Mouse (Mus musculus) limb, embryonic 10.5 days (tissue): Measurements from ENCODE around the gene Rab3a. TPM values are rescaled to one million over a fixed set of nuclear protein-coding genes. Genes with fewer than 3 reads are reported as not detected.

Experiments used
- DNase-seq: peaks from one replicate; pipeline ENCODE4 v3.0.0-alpha.2; 2017; ENCODE audit warnings: low spot score
- H3K27ac ChIP-seq: fragments of 300-500 bp; sonication (generic); 2 replicates; pipeline ENCODE4 v1.5.1; 2016; ENCODE audit warnings: mild to moderate bottlenecking
- H3K27me3 ChIP-seq: fragments of 300-500 bp; sonication (generic); 2 replicates; pipeline ENCODE4 v1.6.1; 2016; ENCODE audit warnings: low read depth, mild to moderate bottlenecking; ENCODE audit not compliant: poor library complexity, severe bottlenecking
- H3K36me3 ChIP-seq: fragments of 300-500 bp; sonication (generic); 2 replicates; pipeline ENCODE4 v1.6.1; 2016; ENCODE audit warnings: mild to moderate bottlenecking, moderate library complexity
- H3K4me1 ChIP-seq: fragments of 300-500 bp; sonication (generic); 2 replicates; pipeline ENCODE4 v1.6.1; 2016
- H3K4me3 ChIP-seq: fragments of 300-500 bp; sonication (generic); 2 replicates; pipeline ENCODE4 v1.5.1; 2016; ENCODE audit warnings: mild to moderate bottlenecking, moderate library complexity
- H3K9me3 ChIP-seq: fragments of 300-500 bp; sonication (generic); replicated peaks from 2 replicates; pipeline ENCODE4 v1.6.1; 2016; ENCODE audit warnings: mild to moderate bottlenecking
- WGBS: fragments of 180-500 bp; shearing (Covaris S2); methylation state at CpG from one replicate; pipeline ENCODE4 v1.1.7; 2016; 5-methylcytosine and 5-hydroxymethylcytosine counted together
- polyA plus RNA-seq: library from polyadenylated mRNA; unstranded; fragments of >200 nt; fragmentation: Nextera tagmentation; extraction: Ambion mirVana; gene quantifications from 2 replicates; pipeline ENCODE4 v1.2.1, GENCODE M21; 2016

The Rab3a gene
- polyA plus RNA-seq, 1 experiment from 2014 or later = 10.8 TPM

DNA sequence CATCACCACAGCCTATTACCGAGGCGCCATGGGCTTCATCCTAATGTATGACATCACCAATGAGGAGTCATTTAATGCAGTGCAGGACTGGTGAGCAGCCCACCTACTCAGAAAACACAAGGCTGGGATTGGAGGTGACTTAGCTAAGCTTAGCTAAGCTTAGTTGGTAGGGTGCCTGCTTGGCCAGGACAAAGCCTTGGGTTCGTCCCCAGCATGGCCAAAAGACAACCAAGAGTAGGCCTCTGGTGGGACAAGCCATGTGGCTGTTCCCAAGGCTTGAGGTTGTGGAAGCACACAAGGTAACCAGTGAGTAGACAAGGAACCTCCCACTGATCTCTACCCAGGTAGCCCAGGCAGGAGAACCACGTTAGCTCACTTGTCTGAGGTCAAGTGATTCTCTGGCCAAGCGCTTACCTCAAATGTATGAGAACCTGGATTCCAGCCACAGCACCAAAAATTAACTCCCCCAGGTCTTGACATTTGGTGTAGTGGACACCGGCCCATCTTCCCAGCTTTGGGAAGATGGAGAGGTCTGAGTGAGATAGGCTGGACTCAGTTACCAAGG lies 2.1 kb downstream of the Rab3a start:
- 0 out of 2 replicates have a peak, but pooled peaks cover 4% of the 10 kb centered on the region for H3K27me3 ChIP-seq
- H3K4me3 ChIP-seq = no peak overlapping the region
- peaks cover 30% of the 10 kb centered on the region for H3K36me3 ChIP-seq
- 92% methylated on average over 6 of the region's 6 CpGs for WGBS
- H3K27ac ChIP-seq = no peak overlapping the region
- H3K4me1 ChIP-seq = peaks cover 68% of the 10 kb centered on the region
- no peak for DNase-seq
- H3K9me3 ChIP-seq = no peaks in the 10 kb centered on the region

DNA sequence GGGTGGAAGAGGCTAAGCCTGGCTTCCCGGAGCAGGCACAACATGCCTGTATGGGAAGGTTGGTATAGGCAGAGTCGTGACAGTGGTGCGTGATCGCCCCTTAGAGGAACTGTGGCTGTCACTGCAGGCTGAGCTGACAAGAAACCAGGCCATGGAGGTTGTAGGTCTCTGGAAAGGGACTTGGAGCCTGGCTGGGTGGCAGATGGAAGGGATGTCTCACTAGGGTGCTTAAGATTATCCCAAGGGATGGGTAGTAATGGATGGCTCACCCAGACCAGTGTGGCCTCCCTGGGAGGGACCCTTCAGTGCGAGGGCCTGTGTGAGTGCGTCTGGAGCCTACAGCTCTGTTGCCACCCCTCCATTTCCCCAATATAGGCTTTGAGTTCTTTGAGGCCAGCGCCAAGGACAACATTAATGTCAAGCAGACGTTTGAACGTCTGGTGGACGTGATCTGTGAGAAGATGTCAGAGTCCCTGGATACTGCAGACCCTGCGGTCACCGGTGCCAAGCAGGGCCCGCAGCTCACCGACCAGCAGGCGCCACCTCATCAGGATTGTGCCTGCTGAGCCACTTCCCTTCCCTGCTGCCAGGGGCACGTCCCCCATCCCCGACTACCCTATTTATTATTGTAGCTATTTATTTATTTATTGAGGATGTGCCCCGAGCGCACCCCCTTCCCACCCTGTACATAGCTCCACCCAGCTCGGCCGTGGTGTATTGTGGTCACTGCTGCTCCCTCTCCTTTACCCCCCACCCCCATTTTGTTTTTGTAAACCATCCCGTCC lies 3.2 kb downstream of the Rab3a start:
- 75% methylated on average over 22 of the region's 22 CpGs for WGBS
- peaks cover 30% of the 10 kb centered on the region for H3K36me3 ChIP-seq
- 0 out of 2 replicates have a peak, but pooled peaks cover 4% of the 10 kb centered on the region for H3K27me3 ChIP-seq
- peaks cover 62% of the 10 kb centered on the region for H3K4me1 ChIP-seq
- no peak overlapping the region for H3K4me3 ChIP-seq
- H3K27ac ChIP-seq = no peak overlapping the region
- no peak for DNase-seq
- no peaks in the 10 kb centered on the region for H3K9me3 ChIP-seq

DNA sequence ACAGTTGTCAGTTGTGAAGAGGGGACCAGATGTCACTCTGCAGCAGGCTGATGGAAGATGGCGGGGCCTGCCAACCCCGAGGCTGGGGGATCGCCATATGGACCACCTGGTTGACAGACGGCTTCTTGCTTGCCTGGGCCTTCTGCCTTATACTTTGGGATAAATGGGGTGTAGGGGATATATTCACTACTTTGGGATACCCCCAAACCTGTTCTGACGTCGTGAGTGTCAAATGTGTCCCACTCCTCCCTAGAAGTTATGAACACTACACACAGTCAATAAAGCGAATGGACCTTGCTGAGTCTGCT lies 3.8 kb downstream of the Rab3a start:
- peaks cover 30% of the 10 kb centered on the region for H3K36me3 ChIP-seq
- 0 out of 2 replicates have a peak, but pooled peaks cover 4% of the 10 kb centered on the region for H3K27me3 ChIP-seq
- no peak overlapping the region for H3K27ac ChIP-seq
- no peak for DNase-seq
- WGBS = 91% methylated on average over 7 of the region's 7 CpGs
- peaks cover 57% of the 10 kb centered on the region for H3K4me1 ChIP-seq
- no peaks in the 10 kb centered on the region for H3K9me3 ChIP-seq
- no peak overlapping the region for H3K4me3 ChIP-seq

DNA sequence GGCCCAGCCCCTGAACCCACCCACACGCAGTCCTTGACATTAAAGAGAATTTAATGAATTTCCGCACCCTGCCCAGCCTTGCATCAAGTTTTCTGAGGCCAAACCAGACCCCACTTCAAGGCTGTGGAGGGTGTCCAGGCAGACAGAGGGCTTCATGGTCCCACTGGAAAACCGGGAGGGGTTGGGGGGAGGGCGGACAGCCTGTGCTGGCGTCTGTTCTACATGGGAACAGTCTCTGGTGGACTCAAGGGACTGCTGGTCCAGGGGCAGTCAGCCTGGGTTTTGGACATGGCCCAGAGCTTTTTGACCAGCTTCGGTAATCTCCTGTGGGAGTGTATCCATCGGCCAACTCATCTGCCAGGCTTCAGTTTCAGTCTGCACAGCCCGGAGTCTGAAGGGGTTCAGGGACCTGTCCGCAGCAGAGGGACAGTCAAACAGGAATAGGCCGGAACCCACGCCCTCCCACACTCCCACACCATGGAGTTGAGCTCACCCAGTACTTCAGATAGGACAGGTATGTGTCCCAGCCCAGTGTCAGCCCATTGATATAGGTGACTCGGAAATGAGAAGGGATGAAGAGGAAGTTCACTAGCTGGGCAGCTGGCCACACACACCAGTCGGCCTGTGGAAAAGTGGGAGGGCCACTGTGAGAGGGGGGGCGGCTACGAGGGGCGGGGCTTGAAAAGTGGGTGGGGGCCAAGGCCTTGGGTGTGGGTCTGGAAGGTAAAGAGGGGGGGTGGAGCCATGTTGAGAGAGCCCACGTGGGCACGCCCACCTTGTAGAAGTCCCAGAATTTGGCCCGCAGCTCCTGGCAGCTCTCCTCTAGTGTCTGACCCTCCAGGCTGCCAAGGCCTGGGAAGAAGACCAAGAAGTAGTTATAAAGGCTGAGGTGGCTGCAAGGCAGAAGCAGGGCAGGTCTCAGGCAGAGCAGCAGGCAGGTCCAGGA lies 4.4 kb downstream of the Rab3a start:
- H3K27ac ChIP-seq = no peak overlapping the region
- 0 out of 2 replicates have a peak, but pooled peaks cover 4% of the 10 kb centered on the region for H3K27me3 ChIP-seq
- H3K9me3 ChIP-seq = no peaks in the 10 kb centered on the region
- DNase-seq = no peak
- 75% methylated on average over 19 of the region's 19 CpGs for WGBS
- peaks cover 30% of the 10 kb centered on the region for H3K36me3 ChIP-seq
- H3K4me3 ChIP-seq = no peak overlapping the region
- H3K4me1 ChIP-seq = peaks cover 51% of the 10 kb centered on the region

DNA sequence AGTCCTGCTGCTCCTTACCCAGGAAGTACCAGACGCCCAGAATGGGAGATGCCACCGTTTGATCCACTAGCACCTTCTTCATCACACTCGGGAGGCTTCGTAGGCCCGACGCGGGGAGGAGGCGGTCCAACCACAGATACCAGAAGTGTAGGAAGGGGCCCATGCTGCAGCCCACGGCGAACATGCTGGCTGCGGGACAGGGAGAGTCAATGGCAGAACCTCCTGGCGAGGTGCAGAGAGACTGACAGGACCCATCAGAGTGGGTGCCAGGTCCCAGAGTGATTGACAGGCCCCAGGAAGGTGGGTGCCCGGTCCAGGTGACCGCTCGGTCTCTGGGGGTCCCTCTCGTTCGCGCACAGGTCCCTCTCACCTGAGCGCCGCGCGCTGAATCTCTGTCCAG lies 5.9 kb downstream of the Rab3a start:
- H3K36me3 ChIP-seq = peaks cover 33% of the 10 kb centered on the region
- H3K27me3 ChIP-seq = 0 out of 2 replicates have a peak, but pooled peaks cover 4% of the 10 kb centered on the region
- peaks cover 37% of the 10 kb centered on the region for H3K4me1 ChIP-seq
- H3K4me3 ChIP-seq = peak overlapping the region; percentile 75
- H3K9me3 ChIP-seq = no peaks in the 10 kb centered on the region
- peak overlapping the region; percentile 82 for H3K27ac ChIP-seq
- 2% methylated on average over 22 of the region's 22 CpGs for WGBS
- DNase-seq = no peak

DNA sequence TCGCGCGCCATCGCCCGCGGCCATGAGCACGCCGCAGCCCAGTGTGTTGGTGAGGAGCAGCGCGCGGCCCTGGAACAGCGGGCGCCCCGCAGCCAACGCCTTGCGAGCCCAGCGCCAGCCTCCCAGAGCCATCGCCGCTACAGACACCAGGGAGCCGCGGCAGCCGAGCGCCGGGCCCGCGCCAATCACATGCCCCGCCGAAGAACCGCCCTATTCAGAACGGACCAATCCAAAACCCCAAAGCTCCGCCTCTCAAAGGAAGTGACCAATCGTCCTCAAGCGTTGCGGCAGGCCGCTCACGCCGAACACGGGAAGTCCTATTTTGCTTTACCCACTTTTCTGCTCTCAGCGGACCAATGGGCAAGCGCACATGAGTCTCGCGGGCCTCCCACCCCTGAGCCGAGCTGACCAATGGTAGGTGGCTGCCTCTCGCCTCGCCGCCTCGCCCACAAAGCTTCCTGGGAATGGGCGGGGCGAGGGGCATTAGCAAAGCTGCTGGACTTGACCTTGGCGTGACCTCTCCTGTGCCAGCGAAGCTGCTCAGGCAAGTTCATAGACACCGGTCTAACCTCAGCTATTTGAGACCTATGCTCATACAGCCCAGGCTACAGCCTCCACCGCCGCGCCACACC lies 6.4 kb downstream of the Rab3a start, which contains the start of gene Mpv17l2:
Mpv17l2 (minus strand) TSS at position 172 of the 632 bp plus-strand sequence.
- Histone ChIP-seq H3K27ac (peak within 1 kb of the TSS; percentile 82), H3K27me3 (0 out of 2 replicates have a peak, but pooled peaks cover 1% of the 10 kb centered on the region), H3K4me1 (peaks cover 35% of the 10 kb centered on the region), H3K36me3 (peaks cover 32% of the 10 kb centered on the region), H3K4me3 (peak within 1 kb of the TSS; percentile 75), H3K9me3 (no peaks in the 10 kb centered on the region)
- DNase-seq = peak; percentile 93
- WGBS = 1% methylated on average over 55 of the region's 55 CpGs

DNA sequence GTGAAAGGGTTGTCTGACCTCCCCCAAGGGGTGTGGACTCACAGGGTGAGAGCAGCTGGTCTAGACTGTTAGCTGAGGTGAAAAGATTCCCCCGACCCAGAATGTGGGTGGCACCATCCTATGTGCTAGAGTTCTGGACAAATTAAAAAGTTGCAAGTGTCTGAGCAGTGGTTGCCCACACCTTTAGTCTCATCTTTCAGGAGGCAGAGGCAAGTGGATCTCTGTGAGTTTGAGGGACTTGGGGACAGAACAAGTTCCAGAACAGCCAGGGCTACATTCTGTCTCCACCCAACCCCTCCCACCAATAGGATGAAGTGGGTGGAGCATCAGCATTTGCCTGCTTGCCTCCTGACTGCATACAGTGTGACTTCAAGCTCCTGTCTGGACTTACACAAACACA lies 7.6 kb downstream of the Rab3a start:
- no peak overlapping the region for H3K4me3 ChIP-seq
- H3K27me3 ChIP-seq = no peaks in the 10 kb centered on the region
- no peak for DNase-seq
- WGBS = 83% methylated on average over 1 of the region's 1 CpGs
- peaks cover 46% of the 10 kb centered on the region for H3K4me1 ChIP-seq
- H3K9me3 ChIP-seq = no peaks in the 10 kb centered on the region
- H3K36me3 ChIP-seq = peaks cover 19% of the 10 kb centered on the region
- no peak overlapping the region for H3K27ac ChIP-seq

DNA sequence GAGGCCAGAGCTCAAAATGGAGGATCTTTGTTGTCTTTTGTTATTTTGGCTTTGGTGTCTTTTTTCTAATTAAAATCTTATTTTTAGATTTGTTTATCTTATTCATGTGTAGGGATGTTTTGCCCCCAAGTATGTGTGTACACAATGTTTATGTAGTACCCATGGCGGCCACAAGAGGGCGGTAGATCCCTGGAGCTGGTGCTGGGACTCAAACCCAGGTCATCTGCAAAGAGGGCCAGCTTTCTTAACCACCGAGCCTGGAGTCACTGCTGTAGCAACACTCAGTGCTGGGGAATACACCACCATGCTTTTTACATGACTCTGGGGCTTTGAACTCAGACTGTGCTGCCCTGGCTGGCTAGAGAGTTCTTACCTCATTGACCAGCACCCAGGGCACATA lies 8.9 kb downstream of the Rab3a start:
- Histone ChIP-seq H3K36me3 (peaks cover 19% of the 10 kb centered on the region), H3K4me1 (peaks cover 51% of the 10 kb centered on the region), H3K9me3 (no peaks in the 10 kb centered on the region), H3K4me3 (no peak overlapping the region), H3K27me3 (no peaks in the 10 kb centered on the region), H3K27ac (no peak overlapping the region)
- peak; percentile 86 for DNase-seq
- WGBS = 8% methylated on average over 3 of the region's 3 CpGs

DNA sequence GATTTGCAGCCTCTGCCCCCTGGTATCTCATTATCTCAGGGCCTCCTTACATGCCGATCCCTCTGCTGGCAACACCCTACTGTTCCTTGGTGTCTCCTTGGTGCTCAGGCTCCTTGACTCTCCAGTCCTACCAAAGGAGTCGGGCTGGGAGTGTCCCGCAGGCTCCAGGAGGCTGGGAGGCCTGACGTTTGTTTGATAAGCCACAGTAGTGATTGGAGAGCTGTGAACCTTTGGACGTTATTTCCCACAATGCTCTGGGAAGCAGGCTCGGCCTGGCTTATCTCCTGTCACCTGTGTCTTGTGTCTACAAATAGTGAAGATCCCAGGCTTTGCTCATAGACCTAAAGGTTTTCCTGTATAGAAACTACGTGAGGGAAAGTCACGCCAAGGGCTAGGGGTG lies 9.5 kb downstream of the Rab3a start:
- Histone ChIP-seq H3K4me1 (peaks cover 46% of the 10 kb centered on the region), H3K4me3 (no peak overlapping the region), H3K27me3 (no peaks in the 10 kb centered on the region), H3K9me3 (no peaks in the 10 kb centered on the region), H3K27ac (no peak overlapping the region), H3K36me3 (peaks cover 21% of the 10 kb centered on the region)
- WGBS = 84% methylated on average over 8 of the region's 8 CpGs
- no peak for DNase-seq

DNA sequence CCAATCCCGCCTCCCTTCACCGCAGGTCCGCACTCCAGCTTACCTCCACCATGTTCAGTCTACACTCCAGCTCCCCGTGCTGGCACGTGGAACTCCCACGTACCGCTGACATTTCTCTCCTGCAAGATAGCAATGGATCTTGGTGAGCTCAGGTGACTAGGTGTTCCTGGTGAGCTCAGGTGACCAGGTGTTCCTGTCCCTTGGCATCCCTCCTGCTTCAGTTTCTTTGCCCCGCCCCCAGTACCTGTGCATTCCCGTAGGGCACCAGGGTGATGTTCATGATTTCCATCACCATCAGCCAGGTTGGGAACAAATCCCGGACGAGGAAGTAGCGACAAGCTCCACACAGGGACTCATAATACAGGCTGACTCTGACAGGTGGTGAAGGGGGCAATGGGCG lies 10.2 kb downstream of the Rab3a start:
- no peak for DNase-seq
- no peaks in the 10 kb centered on the region for H3K9me3 ChIP-seq
- no peaks in the 10 kb centered on the region for H3K27me3 ChIP-seq
- H3K4me3 ChIP-seq = no peak overlapping the region
- WGBS = 94% methylated on average over 13 of the region's 13 CpGs
- H3K4me1 ChIP-seq = peaks cover 42% of the 10 kb centered on the region
- no peak overlapping the region for H3K27ac ChIP-seq
- H3K36me3 ChIP-seq = peaks cover 27% of the 10 kb centered on the region

DNA sequence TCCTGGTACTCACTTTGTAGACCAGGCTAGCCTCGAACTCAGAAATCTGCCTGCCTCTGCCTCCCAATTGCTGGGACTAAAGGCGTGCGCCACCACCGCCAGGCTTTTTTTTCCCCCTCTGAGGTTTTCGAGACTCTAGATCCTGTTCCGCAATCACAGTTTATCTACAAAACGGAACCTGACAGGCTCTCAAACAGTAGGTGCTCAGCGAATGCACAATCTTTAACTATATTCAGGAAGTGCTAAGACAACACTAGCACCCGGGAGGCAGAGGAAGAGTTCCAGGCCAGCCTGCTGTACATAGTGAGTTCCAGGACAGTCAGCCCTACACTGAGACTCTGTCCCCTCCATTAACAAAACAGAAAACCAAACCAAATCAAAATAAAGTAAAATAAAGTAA lies 10.8 kb downstream of the Rab3a start:
- 85% methylated on average over 9 of the region's 9 CpGs for WGBS
- Histone ChIP-seq H3K4me1 (peaks cover 38% of the 10 kb centered on the region), H3K36me3 (peaks cover 34% of the 10 kb centered on the region), H3K27me3 (no peaks in the 10 kb centered on the region), H3K4me3 (peak overlapping the region; percentile 55), H3K9me3 (no peaks in the 10 kb centered on the region), H3K27ac (no peak overlapping the region; the same call in 1 of the 2 replicates)
- DNase-seq = no peak

DNA sequence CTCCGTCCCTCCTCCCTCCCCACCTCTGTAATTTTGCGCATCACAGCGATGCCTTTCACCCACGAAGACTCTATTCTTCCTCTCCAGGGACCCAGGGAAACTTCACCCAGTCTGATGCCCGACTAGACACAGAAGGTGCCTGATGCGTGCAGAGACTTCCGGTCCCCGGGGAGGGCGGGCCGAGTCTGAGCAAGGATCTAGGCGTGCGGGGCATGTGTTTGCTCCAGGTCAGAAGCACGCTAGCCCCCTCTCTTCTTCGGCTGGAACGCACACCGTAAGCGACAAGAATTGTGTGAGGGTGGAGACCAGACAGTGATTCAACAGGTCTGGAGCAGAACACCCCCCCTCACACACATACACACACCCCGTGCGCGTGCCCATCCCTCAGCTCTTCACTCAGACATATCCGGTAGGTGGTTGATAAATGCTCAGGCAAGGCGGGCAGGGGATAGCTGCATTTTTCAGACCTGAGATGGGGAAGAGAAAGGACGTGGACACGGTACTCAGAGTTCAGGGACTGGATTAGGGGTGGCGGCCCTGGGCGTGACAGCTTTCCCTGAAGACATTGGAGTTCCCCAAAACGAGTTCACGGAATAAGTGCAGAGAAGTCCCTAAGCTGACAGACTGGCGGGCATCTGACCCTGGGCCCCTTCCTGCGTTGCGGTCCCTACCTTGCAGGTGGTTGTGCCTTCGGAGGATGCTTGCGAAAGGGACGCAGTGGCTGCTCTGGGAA lies 11.5 kb downstream of the Rab3a start:
- peak; percentile 61 for DNase-seq
- peaks cover 33% of the 10 kb centered on the region for H3K4me1 ChIP-seq

More for the DNA sequence above, 11.5 kb downstream of the Rab3a start:
- peak overlapping the region; percentile 71 for H3K27ac ChIP-seq
- WGBS = 2% methylated on average over 34 of the region's 34 CpGs
- no peaks in the 10 kb centered on the region for H3K9me3 ChIP-seq
- H3K27me3 ChIP-seq = no peaks in the 10 kb centered on the region
- H3K36me3 ChIP-seq = peaks cover 40% of the 10 kb centered on the region
- peak overlapping the region; percentile 55 for H3K4me3 ChIP-seq
